Mouse (Mus musculus) C2C12 (cell line): ENCODE measurements around the gene Lingo3. TPM values are rescaled to one million over a fixed set of nuclear protein-coding genes. Genes with fewer than 3 reads are reported as not detected.
A peak's percentile ranks its signal among the peaks of the same experiment; 100 is the strongest.

Experiments
- H3K27me3 ChIP-seq: one replicate; pipeline ENCODE4 v1.6.1; 2011; ENCODE audit not compliant: control insufficient read depth, insufficient read depth, insufficient read length
- H3K36me3 ChIP-seq: one replicate; pipeline ENCODE4 v1.6.1; 2011; ENCODE audit not compliant: control insufficient read depth, insufficient read depth
- H3K4me3 ChIP-seq: one replicate; pipeline ENCODE4 v1.5.1; 2011; ENCODE audit warnings: mild to moderate bottlenecking, control low read depth; ENCODE audit not compliant: poor library complexity, insufficient read depth, severe bottlenecking
- H3K79me2 ChIP-seq: one replicate; pipeline ENCODE4 v1.6.1; 2011; ENCODE audit not compliant: control insufficient read depth, insufficient read depth
- H3K79me3 ChIP-seq: one replicate; pipeline ENCODE4 v1.6.1; 2011; ENCODE audit warnings: low read depth, control low read depth
- H3ac ChIP-seq: one replicate; pipeline ENCODE3; 2011; ENCODE audit warnings: low read depth; ENCODE audit not compliant: control insufficient read depth, insufficient read length
- CEBPB ChIP-seq: IDR thresholded peaks from one replicate; pipeline ENCODE4 v1.6.1; 2011; ENCODE audit warnings: low read depth, mild to moderate bottlenecking, control low read depth, moderate library complexity
- CTCF ChIP-seq: IDR thresholded peaks from one replicate; pipeline ENCODE4 v1.5.1; 2011; ENCODE audit not compliant: control insufficient read depth, insufficient read depth, insufficient read length
- FOSL1 ChIP-seq: IDR thresholded peaks from one replicate; pipeline ENCODE4 v1.8.0; 2011; ENCODE audit warnings: mild to moderate bottlenecking, low read length; ENCODE audit not compliant: poor library complexity, insufficient read depth, severe bottlenecking
- MAX ChIP-seq: IDR thresholded peaks from one replicate; pipeline ENCODE4 v1.6.1; 2011; ENCODE audit warnings: mild to moderate bottlenecking, control low read depth
- MYOD1 ChIP-seq: IDR thresholded peaks from one replicate; pipeline ENCODE4 v1.6.1; 2011; ENCODE audit warnings: low read depth; ENCODE audit not compliant: control insufficient read depth, insufficient read length
- MYOG ChIP-seq: IDR thresholded peaks from one replicate; pipeline ENCODE4 v1.6.1; 2011; ENCODE audit not compliant: control insufficient read depth, insufficient read length; ENCODE audit errors: extremely low read depth
- USF1 ChIP-seq: IDR thresholded peaks from one replicate; pipeline ENCODE4 v1.6.1; 2011; ENCODE audit warnings: low read depth, mild to moderate bottlenecking, control low read depth, moderate library complexity
- microRNA-seq: library from miRNA; unstranded; fragments of <30 nt; microRNA quantifications from one replicate; pipeline ENCODE4, GENCODE M21; 2019; ENCODE audit warnings: borderline microRNAs expressed
- polyA plus RNA-seq: library from polyadenylated mRNA; unstranded; fragments of >200 nt; fragmentation: generic; extraction: Trizol; gene quantifications from one replicate; pipeline ENCODE4 v1.2.1, GENCODE M21; 2012; ENCODE audit warnings: missing spikeins

Gene Lingo3
- polyA plus RNA-seq, 1 experiment: 0.05 TPM

GRCm38 (mm10) chr10:80790761-80791404 lies 53.0 kb downstream of the Lingo3 start:
- H3K79me3 ChIP-seq: no peaks in the 10 kb centered on the region
- H3K36me3 ChIP-seq: peaks cover 82% of the 10 kb centered on the region
- no peak overlapping the region for H3ac ChIP-seq
- TF ChIP-seq MYOD1: no peak
- TF ChIP-seq FOSL1: no peak
- no peak for TF ChIP-seq MYOG
- no peak for TF ChIP-seq CEBPB
- TF ChIP-seq USF1: no peak
- TF ChIP-seq CTCF: no peak
- peaks cover 9% of the 10 kb centered on the region for H3K79me2 ChIP-seq
- no peaks in the 10 kb centered on the region for H3K27me3 ChIP-seq
- no peak overlapping the region for H3K4me3 ChIP-seq

- H3K36me3 ChIP-seq: peaks cover 81% of the 10 kb centered on the region
Observed at GRCm38 (mm10) chr10:80787517-80787916, 56.3 kb downstream of the Lingo3 start.

DNA sequence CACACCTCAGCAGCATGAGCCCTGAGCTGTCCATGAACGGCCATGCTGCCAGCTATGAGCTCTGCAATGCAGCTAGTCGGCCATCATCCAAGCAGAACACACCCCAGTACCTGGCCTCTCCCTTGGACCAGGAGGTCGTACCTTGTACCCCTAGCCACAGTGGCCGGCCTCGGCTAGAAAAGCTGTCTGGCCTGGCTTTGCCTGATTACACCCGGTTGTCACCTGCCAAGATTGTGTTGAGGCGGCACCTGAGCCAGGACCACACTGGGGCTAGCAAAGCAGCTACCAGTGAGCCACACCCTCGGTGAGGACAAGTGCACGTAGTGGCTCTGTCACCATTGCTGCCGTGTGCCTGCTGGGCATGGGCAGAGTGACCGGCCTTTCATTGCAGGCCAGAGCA lies 57.9 kb downstream of the Lingo3 start:
- no peaks in the 10 kb centered on the region for H3K27me3 ChIP-seq
- H3ac ChIP-seq: no peak overlapping the region
- peaks cover 89% of the 10 kb centered on the region for H3K36me3 ChIP-seq
- H3K79me2 ChIP-seq: no peaks in the 10 kb centered on the region
- H3K79me3 ChIP-seq: no peaks in the 10 kb centered on the region
- TF ChIP-seq CEBPB (no peak), MYOG (no peak), CTCF (no peak), MAX (no peak), MYOD1 (no peak), FOSL1 (no peak), USF1 (no peak)
- H3K4me3 ChIP-seq: no peak overlapping the region

More at GRCm38 (mm10) chr10:80787517-80787916, 56.3 kb downstream of the Lingo3 start:
- H3K79me2 ChIP-seq: no peaks in the 10 kb centered on the region
- H3K4me3 ChIP-seq: no peak overlapping the region
- no peak overlapping the region for H3ac ChIP-seq
- H3K27me3 ChIP-seq: no peaks in the 10 kb centered on the region
- TF ChIP-seq CEBPB (no peak), CTCF (no peak), MYOD1 (no peak), USF1 (no peak), MYOG (no peak), MAX (no peak), FOSL1 (no peak)
- H3K79me3 ChIP-seq: no peaks in the 10 kb centered on the region

- no peak for TF ChIP-seq MYOG
- TF ChIP-seq MYOD1: no peak
- TF ChIP-seq MAX: no peak
- no peak for TF ChIP-seq CTCF
- no peak for TF ChIP-seq CEBPB
- TF ChIP-seq USF1: no peak
- Histone ChIP-seq H3K79me3 (no peaks in the 10 kb centered on the region), H3K79me2 (no peaks in the 10 kb centered on the region), H3K27me3 (no peaks in the 10 kb centered on the region), H3ac (no peak overlapping the region), H3K36me3 (peaks cover 88% of the 10 kb centered on the region), H3K4me3 (no peak overlapping the region)
Observed at GRCm38 (mm10) chr10:80784871-80785270, 59.0 kb downstream of the Lingo3 start.

DNA sequence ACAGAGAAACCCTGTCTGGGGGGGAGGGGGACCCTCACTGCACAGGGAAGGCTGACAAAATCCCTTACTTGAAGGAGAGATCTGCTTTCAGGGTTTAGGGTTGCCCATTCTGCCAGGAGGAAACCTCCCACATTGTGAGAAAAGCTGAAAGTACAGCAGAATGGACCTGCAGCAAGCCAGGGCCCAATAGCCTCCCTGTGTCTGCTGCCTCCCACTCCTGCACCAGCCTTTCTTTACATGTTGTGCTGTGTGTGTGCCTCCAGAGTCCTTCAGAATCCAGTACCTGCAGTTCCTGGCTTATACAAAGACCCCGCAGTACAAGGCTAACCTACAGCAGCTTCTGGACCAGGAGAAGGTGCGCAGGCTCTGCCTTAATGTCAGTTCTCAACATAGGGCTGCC lies 59.5 kb downstream of the Lingo3 start:
- TF ChIP-seq MYOD1 (no peak), MYOG (no peak), USF1 (no peak)
- Histone ChIP-seq H3K36me3 (peaks cover 94% of the 10 kb centered on the region), H3K27me3 (no peaks in the 10 kb centered on the region), H3K79me3 (no peaks in the 10 kb centered on the region), H3ac (no peak overlapping the region), H3K79me2 (no peaks in the 10 kb centered on the region), H3K4me3 (no peak overlapping the region)

Small RNA genes lying within 50 kb of the gene (microRNA-seq; reads per million reads assigned to microRNA genes)
- gene Mir1982: 3.2 reads per million, percentile 47 among the genes with 10 or more reads in this experiment

Other genes starting within 250 kb of the Lingo3 start
- gene Scamp4, start 241.2 kb downstream of the Lingo3 start, polyA plus RNA-seq: 119 TPM
- 11.1 TPM for gene Adat3, start 241.2 kb downstream of the Lingo3 start, polyA plus RNA-seq
- gene Gm49322, start 238.0 kb downstream of the Lingo3 start, polyA plus RNA-seq: 1.0 TPM
- gene Csnk1g2, start 221.2 kb downstream of the Lingo3 start, polyA plus RNA-seq: 165 TPM
- 53.8 TPM for gene Btbd2, start 187.0 kb downstream of the Lingo3 start, polyA plus RNA-seq
- 61.4 TPM for gene Mknk2, start 165.9 kb downstream of the Lingo3 start, polyA plus RNA-seq
- 34.2 TPM for gene Mob3a, start 142.1 kb downstream of the Lingo3 start, polyA plus RNA-seq
- gene Izumo4, start 141.9 kb downstream of the Lingo3 start, polyA plus RNA-seq: 0.43 TPM
- gene Ap3d1, start 101.8 kb downstream of the Lingo3 start, polyA plus RNA-seq: 51.3 TPM
- gene Dot1l, start 88.8 kb downstream of the Lingo3 start, polyA plus RNA-seq: 19.1 TPM
- gene Sf3a2, start 45.8 kb downstream of the Lingo3 start, polyA plus RNA-seq: 106 TPM
- gene Plekhj1, start 45.4 kb downstream of the Lingo3 start, polyA plus RNA-seq: 74.8 TPM
- 0.87 TPM for gene Amh, start 38.8 kb downstream of the Lingo3 start, polyA plus RNA-seq
- 29.2 TPM for gene Jsrp1, start 30.5 kb downstream of the Lingo3 start, polyA plus RNA-seq
- 1,494 TPM for gene Oaz1, start 17.4 kb downstream of the Lingo3 start, polyA plus RNA-seq
- 297 TPM for gene Lsm7, start 11.2 kb upstream of the Lingo3 start, polyA plus RNA-seq
- 31.2 TPM for gene Sppl2b, start 11.2 kb upstream of the Lingo3 start, polyA plus RNA-seq
- 0.02 TPM for gene Tmprss9, start 27.8 kb upstream of the Lingo3 start, polyA plus RNA-seq
- 263 TPM for gene Timm13, start 56.9 kb upstream of the Lingo3 start, polyA plus RNA-seq
- 66.4 TPM for gene Lmnb2, start 74.2 kb upstream of the Lingo3 start, polyA plus RNA-seq
- 37.2 TPM for gene Gadd45b, start 86.0 kb upstream of the Lingo3 start, polyA plus RNA-seq
- 0.25 TPM for gene Gng7, start 170.9 kb upstream of the Lingo3 start, polyA plus RNA-seq
- gene Diras1, start 181.6 kb upstream of the Lingo3 start, polyA plus RNA-seq: 0.28 TPM
- gene Slc39a3, start 193.4 kb upstream of the Lingo3 start, polyA plus RNA-seq: 11.6 TPM
- gene Sgta, start 216.1 kb upstream of the Lingo3 start, polyA plus RNA-seq: 154 TPM
- 67.3 TPM for gene Thop1, start 226.0 kb upstream of the Lingo3 start, polyA plus RNA-seq